Mouse (Mus musculus) small intestine, adult 2 months (tissue): ENCODE results near the gene Naip1.

ENCODE experiments used
- CTCF ChIP-seq: fragments of 200-500 bp; IDR thresholded peaks from 2 replicates; pipeline ENCODE4 v1.5.1; 2012; ENCODE audit warnings: low read depth, mild to moderate bottlenecking, control low read depth, inconsistent platforms, low read length, moderate library complexity, mixed read lengths; ENCODE audit not compliant: insufficient replicate concordance, insufficient read length; ENCODE audit errors: extremely low read depth
- POLR2A ChIP-seq: fragments of 200-500 bp; IDR thresholded peaks from 2 replicates; pipeline ENCODE4 v1.6.1; 2012; ENCODE audit warnings: low read depth, mild to moderate bottlenecking, control low read depth, inconsistent platforms, low read length, moderate library complexity

DNA sequence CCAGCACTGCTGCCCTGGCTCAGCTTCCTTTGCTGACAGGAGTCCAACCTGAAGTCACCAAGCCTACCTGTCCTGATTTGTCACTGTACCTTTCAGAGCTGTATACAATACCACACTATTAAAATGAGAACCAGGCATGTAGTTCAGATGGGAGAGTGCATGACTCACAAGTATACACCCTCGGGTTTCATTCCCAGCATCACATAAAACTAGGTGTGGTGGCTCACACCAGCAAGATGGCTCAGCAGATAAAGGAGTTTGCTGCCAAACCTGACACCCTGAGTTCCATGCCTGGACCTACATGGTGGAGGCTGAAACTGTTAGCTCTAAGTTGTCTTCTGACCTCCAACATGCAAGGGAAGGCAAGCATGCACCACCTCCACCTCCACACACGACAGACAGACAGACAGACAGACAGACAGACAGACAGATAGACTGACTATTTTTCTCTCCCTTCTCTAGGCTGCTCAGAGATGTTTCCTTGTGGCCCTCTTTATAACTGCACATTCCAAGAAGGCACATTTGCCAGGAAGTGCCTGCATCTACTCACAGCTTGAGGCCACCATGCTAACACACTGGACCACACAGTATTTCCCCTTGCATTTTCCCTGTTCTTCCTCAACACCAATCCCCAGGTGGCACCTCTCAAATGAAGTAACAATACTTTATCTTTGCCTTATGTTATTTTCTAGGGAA lies 11.0 kb upstream of the Naip1 start:
- TF ChIP-seq CTCF (no peak), POLR2A (no peak)
